Comparison of ENCODE assay signal across 22 mouse cellular contexts in the genomic region with DNA sequence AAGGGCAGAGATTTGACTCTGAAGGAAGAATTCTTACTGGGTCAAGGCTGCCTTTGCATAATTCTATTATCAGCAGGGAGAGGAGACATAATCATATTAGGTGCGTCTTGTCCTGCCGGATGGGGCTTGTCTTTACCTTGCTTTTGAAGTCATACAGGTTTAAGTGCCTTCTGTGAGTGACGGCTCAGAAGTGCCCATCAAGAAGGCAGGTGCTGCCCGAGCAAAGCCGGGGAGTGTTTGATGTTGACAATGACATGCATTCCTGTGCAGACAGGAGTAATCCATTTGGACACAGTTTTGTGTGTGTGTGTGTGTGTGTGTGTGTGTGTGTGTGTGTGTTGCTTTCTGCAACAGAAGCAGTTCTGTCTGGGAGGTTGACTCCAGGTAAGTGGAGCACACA.
"Had no signal": no experiment of that assay in that cellular context is flagged by ENCODE, and none has a peak within 500 bp of the region (broad histone marks: within the 10 kb centered on the region; RNA-seq: fewer than 3 reads in every experiment).

No protein-coding gene starts in this region.

- H3K27me3 ChIP-seq: kidney, embryonic 15.5 days; limb, embryonic 12.5 days; megakaryocyte, embryonic 14.5 days; neural tube, embryonic 12.5 days; stomach, embryonic 15.5 days had no signal

- H3K4me2 ChIP-seq: kidney, embryonic 15.5 days; limb, embryonic 12.5 days; limb, embryonic 15.5 days; liver, embryonic 11.5 days; lung, embryonic 14.5 days; midbrain, embryonic 11.5 days; neural tube, embryonic 12.5 days; stomach, embryonic 15.5 days had no signal

- ATAC-seq: liver, postnatal 0 days; lung, postnatal 0 days had no signal

- H3K4me1 ChIP-seq: megakaryocyte, embryonic 14.5 days; stomach, embryonic 15.5 days had no signal

- H3K27ac ChIP-seq: kidney, embryonic 15.5 days; limb, embryonic 12.5 days; limb, embryonic 15.5 days; liver, embryonic 14.5 days; macrophage; neural tube, embryonic 12.5 days; stomach, embryonic 15.5 days had no signal

- H3K9ac ChIP-seq: kidney, embryonic 15.5 days; limb, embryonic 12.5 days; limb, embryonic 15.5 days; liver, embryonic 14.5 days; liver, postnatal 0 days; lung, embryonic 14.5 days; neural tube, embryonic 12.5 days; stomach, embryonic 15.5 days had no signal

- H3K36me3 ChIP-seq: kidney, embryonic 15.5 days; limb, embryonic 12.5 days; limb, embryonic 15.5 days; neural tube, embryonic 12.5 days; stomach, embryonic 15.5 days had no signal

- DNase-seq: kidney, adult 11 months; kidney, adult 8-10 months; kidney, postnatal 10 days; kidney, postnatal 36 days; liver, postnatal 0 days; lung, embryonic 14.5 days; retina, postnatal 1 day; right cerebral cortex, postnatal 25 days; spleen, adult 18-20 months; thymus, adult 18-20 months; thymus, postnatal 36 days had no signal

- H3K9me3 ChIP-seq: kidney, embryonic 15.5 days; limb, embryonic 12.5 days; limb, embryonic 15.5 days; neural tube, embryonic 12.5 days; stomach, embryonic 15.5 days had no signal

- H3K4me3 ChIP-seq: kidney, embryonic 15.5 days; limb, embryonic 12.5 days; limb, embryonic 15.5 days; megakaryocyte, embryonic 14.5 days; neural tube, embryonic 12.5 days; stomach, embryonic 15.5 days had no signal
